Mouse (Mus musculus) testis, adult 2 months (tissue): ENCODE results near the gene Ldlr.

ENCODE experiments used
- CTCF ChIP-seq: fragments of 200-500 bp; IDR thresholded peaks from 2 replicates; pipeline ENCODE4 v1.5.1; 2012; ENCODE audit warnings: low read depth, mild to moderate bottlenecking, inconsistent platforms, low read length, moderate library complexity; ENCODE audit not compliant: control insufficient read depth, insufficient read depth, insufficient replicate concordance
- POLR2A ChIP-seq: fragments of 200-500 bp; IDR thresholded peaks from 2 replicates; pipeline ENCODE4 v1.6.1; 2012; ENCODE audit warnings: low read depth, mild to moderate bottlenecking, inconsistent platforms, low read length, moderate library complexity; ENCODE audit not compliant: control insufficient read depth

DNA sequence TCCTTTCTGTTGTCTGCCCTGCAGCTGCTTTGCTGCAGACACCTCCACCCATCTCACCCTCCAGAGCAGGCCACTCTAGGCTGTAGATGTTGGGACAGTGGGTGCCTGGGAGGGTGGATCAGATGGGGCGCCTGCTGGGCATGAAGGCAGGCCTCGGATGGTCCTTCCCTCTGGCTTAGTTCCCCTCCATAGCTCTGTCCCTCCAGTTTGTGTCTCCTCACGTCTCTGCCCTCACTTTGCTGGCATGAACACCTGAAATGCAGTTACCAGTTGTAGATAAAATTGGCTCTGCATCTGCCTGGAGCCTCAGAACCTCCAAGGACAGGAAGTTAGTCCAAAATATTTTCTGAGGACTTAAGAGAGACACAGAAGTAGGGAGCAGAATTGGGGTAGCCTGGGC, 73.6 kb downstream of the Ldlr start:
- TF ChIP-seq POLR2A (no peak), CTCF (no peak)
